Mouse (Mus musculus): ENCODE data around the gene Gtf2h4.

DNA sequence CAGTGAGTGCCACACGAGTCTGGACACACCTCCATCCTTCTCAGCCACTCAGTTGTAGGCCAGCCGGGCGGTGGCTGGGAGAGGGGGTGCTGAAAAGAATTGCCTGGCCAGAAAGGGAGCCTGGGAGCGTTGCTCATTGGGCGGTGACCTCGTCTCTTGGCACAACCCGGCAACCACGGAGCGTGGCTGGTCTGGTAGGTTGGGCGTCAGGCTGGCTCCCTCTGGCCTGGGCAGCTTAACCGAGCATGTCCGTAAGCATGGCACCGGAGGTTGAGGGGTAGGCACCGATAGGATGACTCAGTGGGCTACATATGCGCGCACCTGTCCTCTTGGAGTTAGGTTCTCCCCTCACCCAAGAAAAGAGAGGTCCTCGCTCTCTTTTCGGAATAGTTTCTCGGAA lies 26.4 kb upstream of the Gtf2h4 start:
- TF ChIP-seq CTCF (IDR thresholded peaks at IDR 0.05; ENCODE audit: low read depth) (no peak), EP300 (IDR thresholded peaks at IDR 0.05; ENCODE audit: low read depth) (no peak)
